Mouse (Mus musculus): Measurements from ENCODE around the gene Nenf. TPM values are rescaled to one million over a fixed set of nuclear protein-coding genes. Genes with fewer than 3 reads are reported as not detected.

The Nenf gene
- polyA plus RNA-seq, 1 experiment from 2014 or later, result 94.3 TPM

DNA sequence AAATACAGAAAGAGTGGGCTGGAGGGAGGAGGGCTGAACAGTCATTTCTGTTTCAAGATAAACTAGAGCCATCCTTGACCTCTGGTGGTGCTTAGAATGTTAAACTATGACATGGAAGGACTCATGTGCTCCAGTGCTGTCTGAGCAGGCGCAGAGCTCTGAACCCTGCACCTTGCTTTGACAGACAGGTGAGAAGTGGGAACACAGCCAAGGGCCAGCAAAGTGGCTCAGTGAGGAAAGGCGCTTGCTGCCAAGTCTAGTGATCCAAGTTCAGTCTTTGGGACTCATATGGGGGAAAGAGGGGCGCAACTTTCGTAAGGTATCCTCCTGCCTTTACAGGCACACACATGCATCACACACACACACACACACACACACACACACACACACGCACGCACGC lies 41.8 kb downstream of the Nenf start:
- ATAC-seq, result no peak
- 85% methylated on average over 5 of the region's 7 CpGs for WGBS
- H3K27me3 ChIP-seq (replicated peaks), result no peaks in the 10 kb centered on the region
- no peak overlapping the region for H3K4me3 ChIP-seq (replicated peaks)
- no peak overlapping the region for H3K27ac ChIP-seq
- H3K4me1 ChIP-seq (replicated peaks), result 0 out of 2 replicates have a peak, but pooled peaks cover 2% of the 10 kb centered on the region
- H3K36me3 ChIP-seq, result no peaks in the 10 kb centered on the region
- H3K9ac ChIP-seq, result no peak overlapping the region
- no peaks in the 10 kb centered on the region for H3K9me3 ChIP-seq
- H3K4me2 ChIP-seq (replicated peaks), result no peak overlapping the region

DNA sequence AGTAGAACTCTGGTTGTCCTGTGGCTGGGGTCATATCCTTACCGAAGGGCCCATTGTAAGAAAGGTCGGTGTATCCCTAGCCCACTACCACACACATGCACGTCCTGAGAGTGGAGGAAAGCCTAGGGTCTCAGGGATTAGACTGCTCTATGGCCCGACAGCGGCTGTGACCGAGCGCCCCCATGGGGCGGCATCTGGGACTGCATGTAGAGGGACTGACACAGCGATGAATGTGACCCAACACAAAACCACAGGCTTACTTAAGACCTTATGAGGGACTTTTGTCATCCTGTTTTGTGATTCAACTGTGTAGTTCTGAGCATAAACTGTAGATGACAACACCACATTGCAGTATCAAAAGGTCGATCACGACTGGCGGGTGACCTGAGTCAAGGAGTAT lies 42.5 kb downstream of the Nenf start:
- no peaks in the 10 kb centered on the region for H3K36me3 ChIP-seq
- peak; percentile 34; the same call in 1 of the 2 replicates for ATAC-seq
- 0 out of 2 replicates have a peak, but pooled peaks cover 2% of the 10 kb centered on the region for H3K4me1 ChIP-seq (replicated peaks)
- no peak overlapping the region for H3K9ac ChIP-seq
- no peaks in the 10 kb centered on the region for H3K9me3 ChIP-seq
- no peaks in the 10 kb centered on the region for H3K27me3 ChIP-seq (replicated peaks)
- no peak overlapping the region for H3K27ac ChIP-seq
- 0 out of 2 replicates have a peak overlapping the region, but pooled peaks have one; percentile 17 for H3K4me2 ChIP-seq (replicated peaks)
- no peak overlapping the region for H3K4me3 ChIP-seq (replicated peaks)
- WGBS, result 12% methylated on average over 12 of the region's 12 CpGs

DNA sequence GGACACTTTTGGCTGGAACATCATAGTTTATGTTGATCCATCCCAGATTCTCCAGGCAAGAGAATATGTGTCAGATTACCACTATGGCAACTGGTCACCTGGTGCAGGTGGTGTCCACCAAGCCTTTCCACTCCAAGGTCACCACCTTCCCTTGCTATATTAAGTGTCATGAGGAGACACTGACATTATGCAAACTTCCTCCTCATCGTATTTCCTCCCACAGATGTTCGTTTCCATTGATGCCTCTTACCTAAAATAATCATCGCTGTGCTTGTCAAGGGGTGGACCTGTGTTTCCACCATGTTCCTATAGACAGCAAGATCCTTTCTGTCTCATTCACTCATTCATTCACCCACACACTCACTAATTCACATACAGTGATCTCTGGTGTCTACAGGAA lies 45.3 kb downstream of the Nenf start:
- H3K9me3 ChIP-seq, result no peaks in the 10 kb centered on the region
- WGBS, result 82% methylated on average over 3 of the region's 3 CpGs
- no peaks in the 10 kb centered on the region for H3K27me3 ChIP-seq (replicated peaks)
- H3K27ac ChIP-seq, result no peak overlapping the region
- H3K4me1 ChIP-seq (replicated peaks), result peaks cover 13% of the 10 kb centered on the region
- ATAC-seq, result no peak
- no peaks in the 10 kb centered on the region for H3K36me3 ChIP-seq
- no peak overlapping the region for H3K9ac ChIP-seq
- H3K4me2 ChIP-seq (replicated peaks), result no peak overlapping the region
- no peak overlapping the region for H3K4me3 ChIP-seq (replicated peaks)

DNA sequence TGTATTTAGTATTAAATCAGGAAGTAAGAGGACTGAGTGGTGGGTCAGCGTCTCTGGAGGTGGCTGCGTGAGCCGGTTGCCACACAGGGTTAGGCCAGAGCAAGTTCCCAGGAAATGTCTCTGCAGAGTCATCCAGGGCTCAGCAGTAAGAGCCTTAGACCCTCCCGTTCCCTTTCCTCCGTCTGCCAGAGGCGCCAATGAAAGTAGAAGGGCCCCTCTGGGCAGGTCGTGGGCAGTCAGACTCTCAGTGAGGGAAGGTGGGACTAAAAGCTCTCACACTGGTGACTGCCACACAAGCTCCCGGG lies 48.4 kb downstream of the Nenf start:
- H3K36me3 ChIP-seq, result no peaks in the 10 kb centered on the region
- H3K27ac ChIP-seq, result no peak overlapping the region
- WGBS, result 50% methylated on average over 8 of the region's 8 CpGs
- peaks cover 13% of the 10 kb centered on the region for H3K4me1 ChIP-seq (replicated peaks)
- H3K4me2 ChIP-seq (replicated peaks), result no peak overlapping the region
- ATAC-seq, result no peak
- no peaks in the 10 kb centered on the region for H3K9me3 ChIP-seq
- no peaks in the 10 kb centered on the region for H3K27me3 ChIP-seq (replicated peaks)
- no peak overlapping the region for H3K9ac ChIP-seq
- no peak overlapping the region for H3K4me3 ChIP-seq (replicated peaks)

DNA sequence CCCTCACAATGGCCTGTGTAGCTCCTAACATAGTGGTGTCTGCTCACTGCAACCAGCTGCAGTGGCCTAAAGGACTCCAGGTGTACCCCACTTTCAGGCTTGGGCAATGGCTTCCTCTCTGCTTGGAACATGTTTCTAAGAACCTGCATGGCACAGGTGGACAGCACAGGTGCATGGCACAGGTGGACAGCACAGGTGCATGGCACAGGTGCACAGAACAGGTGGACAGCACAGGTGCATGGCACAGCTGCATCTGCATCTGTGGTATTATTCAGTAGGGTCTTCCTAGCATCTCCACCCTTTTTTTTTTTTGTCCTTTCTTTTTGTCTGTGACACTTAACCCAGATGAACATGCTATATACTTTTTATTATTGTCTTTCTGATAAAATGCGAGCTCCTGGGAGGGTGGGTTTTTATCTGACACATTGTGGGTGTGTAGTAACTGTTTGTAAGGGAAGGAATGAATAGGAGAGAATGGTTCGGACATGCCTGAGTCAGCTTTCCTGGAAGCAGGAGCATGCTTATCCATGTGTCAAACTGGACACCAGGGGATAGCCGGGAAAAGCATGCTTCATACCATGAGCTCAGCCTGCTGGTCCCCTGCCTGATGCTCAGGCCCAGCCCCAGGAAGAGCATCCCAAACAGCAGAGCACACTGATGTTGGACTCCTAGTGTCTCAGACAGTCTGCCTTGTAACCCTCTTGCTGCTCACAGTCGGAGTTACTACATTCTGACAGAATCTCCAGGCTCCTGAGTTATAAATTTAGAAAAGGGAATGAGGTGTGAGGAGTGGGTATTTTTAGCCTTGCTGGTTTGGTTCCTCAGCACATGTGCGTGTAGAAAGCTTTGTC lies 49.0 kb downstream of the Nenf start:
- Histone ChIP-seq H3K9me3 (no peaks in the 10 kb centered on the region), H3K27ac (no peak overlapping the region), H3K4me2 (replicated peaks) (no peak overlapping the region), H3K9ac (no peak overlapping the region), H3K27me3 (replicated peaks) (no peaks in the 10 kb centered on the region), H3K4me3 (replicated peaks) (no peak overlapping the region), H3K36me3 (no peaks in the 10 kb centered on the region), H3K4me1 (replicated peaks) (peaks cover 13% of the 10 kb centered on the region)
- 53% methylated on average over 5 of the region's 5 CpGs for WGBS
- no peak for ATAC-seq

DNA sequence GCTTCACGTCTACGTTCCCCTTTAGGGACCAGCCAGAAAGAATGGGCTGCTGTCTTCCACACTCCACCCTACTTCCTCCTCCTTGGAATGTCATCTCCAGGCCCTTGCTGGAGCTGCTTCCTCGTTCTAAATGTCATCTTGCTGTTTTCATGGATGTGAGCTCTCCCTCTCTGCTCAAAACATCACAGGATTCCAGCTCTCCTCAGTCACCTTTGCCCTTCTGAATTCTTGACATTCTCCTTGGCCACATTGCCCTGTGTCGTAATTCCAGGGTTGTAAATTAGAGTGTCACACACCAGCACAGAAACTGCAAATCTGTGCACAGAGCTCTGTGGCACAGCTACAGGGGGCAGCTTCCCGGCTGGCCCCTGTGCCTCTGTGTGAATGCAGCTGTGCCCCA lies 50.1 kb downstream of the Nenf start:
- 20% methylated on average over 5 of the region's 5 CpGs for WGBS
- Histone ChIP-seq H3K27me3 (replicated peaks) (no peaks in the 10 kb centered on the region), H3K4me1 (replicated peaks) (peaks cover 16% of the 10 kb centered on the region), H3K27ac (no peak overlapping the region), H3K4me2 (replicated peaks) (no peak overlapping the region; the same call in 1 of the 2 replicates), H3K9ac (no peak overlapping the region), H3K9me3 (no peaks in the 10 kb centered on the region), H3K36me3 (no peaks in the 10 kb centered on the region), H3K4me3 (replicated peaks) (no peak overlapping the region)
- peak; percentile 44 for ATAC-seq

DNA sequence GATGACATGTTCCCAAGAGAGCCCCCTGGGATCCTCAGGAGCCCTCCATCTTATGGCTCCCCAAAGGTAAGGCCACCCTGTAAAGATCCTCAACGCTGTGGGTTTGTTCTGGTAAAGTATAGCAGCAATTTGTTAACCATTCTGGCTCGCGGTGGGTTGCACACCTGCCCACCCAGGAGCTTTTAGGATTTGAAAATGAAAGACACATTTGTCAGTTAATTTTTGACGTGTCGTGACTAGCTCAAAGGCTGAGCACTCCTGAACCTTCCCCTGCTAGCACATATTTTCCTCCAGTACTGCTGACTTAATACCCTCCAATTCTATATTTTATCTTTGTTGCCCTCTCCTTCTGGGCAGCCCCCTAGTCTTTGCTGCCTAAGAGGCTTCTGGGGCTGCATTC lies 50.8 kb downstream of the Nenf start:
- no peaks in the 10 kb centered on the region for H3K9me3 ChIP-seq
- H3K36me3 ChIP-seq, result no peaks in the 10 kb centered on the region
- no peak overlapping the region for H3K9ac ChIP-seq
- no peak overlapping the region for H3K27ac ChIP-seq
- no peak overlapping the region for H3K4me3 ChIP-seq (replicated peaks)
- H3K4me1 ChIP-seq (replicated peaks), result peaks cover 16% of the 10 kb centered on the region
- 83% methylated on average over 5 of the region's 5 CpGs for WGBS
- H3K4me2 ChIP-seq (replicated peaks), result no peak overlapping the region
- H3K27me3 ChIP-seq (replicated peaks), result no peaks in the 10 kb centered on the region
- ATAC-seq, result no peak

DNA sequence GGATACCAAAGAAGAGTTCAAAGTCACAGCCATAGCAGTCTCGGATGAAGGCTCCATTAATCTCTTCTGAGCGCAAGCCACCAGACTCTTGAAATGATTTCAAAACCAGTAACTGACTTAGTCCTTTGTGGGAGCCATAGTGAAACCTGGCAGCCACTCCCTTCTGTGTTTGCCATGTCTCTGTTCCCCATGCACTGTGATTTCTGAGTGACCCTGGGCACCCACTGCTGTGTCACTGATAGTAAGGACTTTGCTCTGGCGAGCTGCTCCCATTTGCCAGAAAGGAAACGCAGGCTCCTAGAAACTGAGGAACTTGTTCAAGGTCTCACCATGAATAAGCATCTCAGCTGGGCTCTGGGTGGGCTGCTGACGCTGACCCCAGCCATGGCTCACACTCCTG lies 54.5 kb downstream of the Nenf start:
- no peak overlapping the region for H3K4me2 ChIP-seq (replicated peaks)
- peak; percentile 64 for ATAC-seq
- no peaks in the 10 kb centered on the region for H3K27me3 ChIP-seq (replicated peaks)
- H3K9ac ChIP-seq, result no peak overlapping the region
- WGBS, result 82% methylated on average over 5 of the region's 5 CpGs
- H3K4me3 ChIP-seq (replicated peaks), result no peak overlapping the region
- H3K9me3 ChIP-seq, result no peaks in the 10 kb centered on the region
- peaks cover 16% of the 10 kb centered on the region for H3K4me1 ChIP-seq (replicated peaks)
- H3K27ac ChIP-seq, result 0 out of 2 replicates have a peak overlapping the region, but pooled peaks have one; percentile 13
- H3K36me3 ChIP-seq, result no peaks in the 10 kb centered on the region

DNA sequence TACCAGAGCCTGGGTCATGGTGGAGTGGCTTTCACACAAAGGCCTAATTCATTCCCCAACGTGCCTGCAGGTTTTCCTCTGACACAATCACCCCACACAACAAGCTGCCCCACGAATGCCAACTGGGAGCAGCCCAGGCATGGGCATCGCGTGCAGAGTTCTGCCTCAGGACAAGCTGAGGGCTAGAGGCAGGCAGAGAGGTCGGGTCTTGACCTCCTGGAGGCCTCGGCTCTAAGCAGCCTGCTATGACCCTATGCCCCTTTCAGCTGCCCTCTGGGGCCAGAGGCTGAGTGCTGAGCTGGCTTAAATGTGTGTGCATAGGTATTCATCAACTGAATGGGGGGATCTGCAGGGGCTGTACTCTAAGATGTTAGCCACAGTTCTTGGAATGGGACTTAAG lies 56.1 kb downstream of the Nenf start:
- Histone ChIP-seq H3K27me3 (replicated peaks) (no peaks in the 10 kb centered on the region), H3K4me1 (replicated peaks) (peaks cover 15% of the 10 kb centered on the region), H3K4me3 (replicated peaks) (no peak overlapping the region), H3K27ac (no peak overlapping the region), H3K36me3 (no peaks in the 10 kb centered on the region), H3K9me3 (no peaks in the 10 kb centered on the region), H3K4me2 (replicated peaks) (no peak overlapping the region), H3K9ac (no peak overlapping the region)
- WGBS, result 40% methylated on average over 6 of the region's 6 CpGs
- no peak for ATAC-seq

DNA sequence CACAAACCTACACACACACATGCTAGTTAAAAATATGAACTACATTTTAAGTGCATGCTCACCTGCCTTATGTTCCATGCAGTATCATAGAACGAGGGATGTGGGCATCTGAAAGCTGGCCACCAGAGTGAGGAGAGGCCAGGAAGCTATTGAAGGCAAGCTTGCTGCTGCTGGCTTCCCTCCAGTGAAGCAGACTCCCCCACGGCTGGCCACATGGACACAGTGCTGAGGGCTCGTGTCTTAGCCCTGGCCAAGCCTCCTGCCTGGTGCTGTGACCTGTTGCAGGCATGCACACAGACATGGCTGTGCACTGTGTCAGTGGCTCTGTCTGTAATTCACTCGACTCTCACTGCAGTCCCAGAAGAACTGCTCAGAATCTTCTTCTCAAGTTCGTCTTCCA lies 58.3 kb downstream of the Nenf start:
- Histone ChIP-seq H3K9ac (no peak overlapping the region), H3K36me3 (no peaks in the 10 kb centered on the region), H3K4me2 (replicated peaks) (no peak overlapping the region), H3K9me3 (no peaks in the 10 kb centered on the region), H3K27me3 (replicated peaks) (no peaks in the 10 kb centered on the region), H3K4me1 (replicated peaks) (peaks cover 17% of the 10 kb centered on the region), H3K27ac (no peak overlapping the region), H3K4me3 (replicated peaks) (no peak overlapping the region)
- no peak for ATAC-seq
- WGBS, result 49% methylated on average over 5 of the region's 5 CpGs

DNA sequence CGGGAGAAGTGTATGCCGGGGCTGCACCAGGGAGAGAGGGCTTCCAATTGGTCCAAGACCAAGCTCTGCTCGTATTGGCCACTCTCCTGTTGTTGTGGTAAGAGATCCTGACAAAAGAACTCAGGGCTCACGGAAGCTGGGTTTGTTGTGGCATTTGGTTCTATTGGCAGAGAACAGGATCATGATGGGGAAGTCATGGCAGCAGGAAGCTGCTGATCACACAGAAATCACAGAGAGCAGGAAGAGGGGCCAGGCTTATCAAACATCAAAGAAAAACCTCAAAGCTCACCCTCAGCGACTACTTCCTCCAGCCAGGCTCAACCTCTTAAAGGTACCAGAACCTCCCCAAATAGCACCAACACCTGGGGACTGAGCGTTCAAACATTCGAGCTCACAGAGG lies 58.9 kb downstream of the Nenf start:
- Histone ChIP-seq H3K27me3 (replicated peaks) (no peaks in the 10 kb centered on the region), H3K27ac (no peak overlapping the region), H3K9me3 (no peaks in the 10 kb centered on the region), H3K4me2 (replicated peaks) (peak overlapping the region; percentile 15; the same call in 1 of the 2 replicates), H3K4me3 (replicated peaks) (no peak overlapping the region), H3K4me1 (replicated peaks) (peaks cover 17% of the 10 kb centered on the region), H3K9ac (no peak overlapping the region), H3K36me3 (no peaks in the 10 kb centered on the region)
- 30% methylated on average over 7 of the region's 7 CpGs for WGBS
- ATAC-seq, result no peak

DNA sequence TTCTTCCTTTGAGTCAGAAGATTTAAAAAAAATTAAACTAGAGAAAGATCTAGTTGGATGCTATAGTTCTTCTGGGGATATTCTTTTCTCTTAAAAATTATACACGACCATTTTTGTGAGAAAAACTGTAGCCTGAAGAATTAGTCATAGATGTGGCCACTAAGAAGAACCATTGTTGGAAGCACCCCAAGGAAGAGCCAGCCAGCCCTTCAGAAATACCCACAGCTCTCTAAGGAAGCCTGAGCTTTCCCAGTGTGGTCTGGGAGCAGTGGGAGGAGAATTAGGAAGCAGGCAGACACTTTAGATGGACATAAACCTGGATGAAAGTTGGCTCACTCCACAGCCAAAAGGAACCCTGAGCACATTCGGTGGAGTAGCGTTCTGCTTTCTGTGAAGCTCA lies 59.5 kb downstream of the Nenf start:
- Histone ChIP-seq H3K27ac (no peak overlapping the region), H3K27me3 (replicated peaks) (no peaks in the 10 kb centered on the region), H3K4me3 (replicated peaks) (no peak overlapping the region), H3K9ac (no peak overlapping the region), H3K4me1 (replicated peaks) (peaks cover 17% of the 10 kb centered on the region), H3K9me3 (no peaks in the 10 kb centered on the region), H3K4me2 (replicated peaks) (0 out of 2 replicates have a peak overlapping the region, but pooled peaks have one; percentile 15), H3K36me3 (no peaks in the 10 kb centered on the region)
- ATAC-seq, result no peak
- WGBS, result 49% methylated on average over 3 of the region's 3 CpGs

DNA sequence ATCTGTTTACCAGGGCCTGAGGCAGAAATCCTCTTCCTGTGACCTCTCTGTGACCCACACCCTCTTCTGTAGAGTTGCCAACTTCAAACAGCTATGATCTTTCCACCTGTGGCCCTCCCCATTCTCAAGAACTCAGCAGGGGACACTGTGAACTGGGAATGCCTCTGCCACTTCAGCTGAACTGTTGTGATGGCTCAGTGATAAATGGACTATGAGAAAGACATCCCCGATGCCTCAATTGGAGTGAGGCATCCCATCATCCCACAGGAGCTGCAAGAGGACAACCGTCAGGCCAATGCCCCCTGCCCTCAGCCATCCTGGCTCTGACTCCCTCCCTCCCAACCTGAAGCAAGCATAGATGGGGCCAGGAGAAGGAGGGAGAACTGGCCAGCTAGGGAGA lies 60.0 kb downstream of the Nenf start:
- Histone ChIP-seq H3K9ac (no peak overlapping the region), H3K27ac (no peak overlapping the region), H3K27me3 (replicated peaks) (no peaks in the 10 kb centered on the region), H3K4me3 (replicated peaks) (no peak overlapping the region), H3K9me3 (no peaks in the 10 kb centered on the region), H3K4me2 (replicated peaks) (no peak overlapping the region), H3K4me1 (replicated peaks) (peaks cover 15% of the 10 kb centered on the region), H3K36me3 (no peaks in the 10 kb centered on the region)
- 50% methylated on average over 2 of the region's 2 CpGs for WGBS
- no peak for ATAC-seq

Measured in intestine, embryonic 15.5 days (tissue).